Mouse (Mus musculus) left cerebral cortex, postnatal 4 days (tissue): ENCODE data around the gene Fgf14. TPM values are rescaled to one million over a fixed set of nuclear protein-coding genes. Genes with fewer than 3 reads are reported as not detected.
"Not testable (repeated sequence)": the region's sequence is repeated elsewhere in the genome, so short reads cannot be mapped to it uniquely, and the experiment has no call there.

Experiments
- DNase-seq: peaks from one replicate; pipeline ENCODE4 v3.0.0-alpha.2; 2022
- intact Hi-C: fragments of 180-260 bp; cut with DNase I; formaldehyde crosslinking; loops from one replicate; pipeline ENCODE4 v1.15.1; 2025
- total RNA-seq, 2 experiments: library from RNA; stranded (reverse); gene quantifications; 2 replicates each; pipeline ENCODE4 v1.2.3; 2021

Gene Fgf14
- total RNA-seq, 2 experiments from 2014 or later = 42.0 to 44.2 TPM

DNA sequence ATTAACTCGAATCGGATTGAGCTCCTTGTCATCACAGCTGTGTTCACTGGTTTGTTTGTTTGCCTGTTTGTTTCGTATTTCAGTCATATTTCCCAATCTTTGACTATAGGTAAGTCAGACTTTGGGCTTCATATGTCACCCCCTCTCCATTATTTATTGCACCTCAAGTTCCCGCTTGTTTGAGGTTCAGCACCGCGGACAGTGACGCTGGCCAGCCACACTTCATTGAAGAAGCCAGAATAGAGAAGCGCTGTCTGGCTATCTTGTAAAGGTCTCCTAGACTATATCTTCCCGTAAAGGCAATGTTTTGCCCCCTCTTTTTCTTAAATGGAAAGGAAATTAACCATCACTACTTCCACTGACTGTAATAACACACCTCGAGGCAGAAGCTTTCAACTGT is 481.6 kb downstream of the Fgf14 start:
- no peak for DNase-seq
- intact Hi-C loops = loop anchor here (5.0 to 10.0 kb wide), 2 partner anchors 451 to 823 kb away; no protein-coding TSS in a partner anchor

DNA sequence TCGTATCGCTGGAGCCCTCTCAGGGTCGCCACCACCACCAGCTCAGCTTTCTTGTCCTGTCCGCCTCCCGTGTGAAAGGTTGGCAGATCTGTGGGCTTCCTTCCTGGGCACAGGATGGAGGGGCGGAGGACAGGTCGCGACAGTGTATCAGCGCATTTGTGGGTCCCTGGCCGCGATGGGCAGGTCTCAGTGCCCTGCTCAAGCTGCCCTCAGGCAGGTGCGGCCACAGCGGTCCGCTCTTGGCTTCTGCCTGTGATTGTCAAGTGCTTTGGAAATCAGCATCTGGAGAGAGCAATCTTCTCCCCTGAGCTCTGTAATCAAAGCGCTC is 484.1 kb downstream of the Fgf14 start:
- no peak for DNase-seq
- intact Hi-C loops = loop anchor here (10.0 kb wide), 1 partner anchor 448 kb away; no protein-coding TSS in a partner anchor

- DNase-seq = peak; percentile 69
- intact Hi-C loops = loop anchor here (10.0 kb wide), 1 partner anchor 447 kb away; no protein-coding TSS in a partner anchor
Measured at GRCm38 (mm10) chr14:124191913-124192814, 484.8 kb downstream of the Fgf14 start.

- intact Hi-C loops = no loop called here
- DNase-seq = no peak
Measured at GRCm38 (mm10) chr14:124180265-124180664, 496.7 kb downstream of the Fgf14 start.

GRCm38 (mm10) chr14:124174111-124174510 is 502.8 kb downstream of the Fgf14 start:
- DNase-seq = no peak
- intact Hi-C loops = no loop called here

DNA sequence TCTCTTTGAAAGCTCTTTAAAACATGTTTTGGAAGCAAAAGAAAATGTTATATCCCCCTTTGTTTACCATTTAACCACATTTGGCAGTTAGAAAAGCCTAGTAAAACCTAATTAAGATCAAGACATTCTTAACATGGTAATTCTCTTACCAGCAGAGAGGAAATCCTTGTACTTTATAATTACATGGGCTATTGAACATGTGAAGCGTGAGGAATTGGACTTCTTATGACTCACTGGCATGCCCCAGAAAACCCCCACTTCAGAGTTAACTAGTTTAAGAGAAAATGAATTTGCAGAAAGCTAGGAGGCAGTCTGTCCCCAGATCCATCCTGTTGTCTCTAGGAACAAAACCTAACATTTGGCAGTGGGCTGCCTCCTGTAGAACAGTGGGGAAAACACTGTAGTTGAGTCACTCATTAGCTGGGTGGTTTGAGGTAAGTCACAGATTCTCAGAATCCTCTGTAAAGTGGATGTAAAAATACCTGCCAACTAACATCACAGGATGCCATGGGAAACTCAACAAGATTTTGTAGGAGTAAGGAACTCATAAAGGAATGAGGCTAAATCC is 513.2 kb downstream of the Fgf14 start:
- DNase-seq = no peak
- intact Hi-C loops = no loop called here

GRCm38 (mm10) chr14:124147378-124147777 is 529.5 kb downstream of the Fgf14 start:
- DNase-seq = no peak
- intact Hi-C loops = no loop called here

- intact Hi-C loops = no loop called here
Measured at GRCm38 (mm10) chr14:124107205-124107873, 569.6 kb downstream of the Fgf14 start.

GRCm38 (mm10) chr14:124083126-124083525 is 593.8 kb downstream of the Fgf14 start:
- intact Hi-C loops = no loop called here
- DNase-seq = no peak

More at GRCm38 (mm10) chr14:124107205-124107873, 569.6 kb downstream of the Fgf14 start:
- DNase-seq = no peak

GRCm38 (mm10) chr14:124044016-124044415 is 632.9 kb downstream of the Fgf14 start:
- DNase-seq = peak; percentile 10
- intact Hi-C loops = no loop called here

DNA sequence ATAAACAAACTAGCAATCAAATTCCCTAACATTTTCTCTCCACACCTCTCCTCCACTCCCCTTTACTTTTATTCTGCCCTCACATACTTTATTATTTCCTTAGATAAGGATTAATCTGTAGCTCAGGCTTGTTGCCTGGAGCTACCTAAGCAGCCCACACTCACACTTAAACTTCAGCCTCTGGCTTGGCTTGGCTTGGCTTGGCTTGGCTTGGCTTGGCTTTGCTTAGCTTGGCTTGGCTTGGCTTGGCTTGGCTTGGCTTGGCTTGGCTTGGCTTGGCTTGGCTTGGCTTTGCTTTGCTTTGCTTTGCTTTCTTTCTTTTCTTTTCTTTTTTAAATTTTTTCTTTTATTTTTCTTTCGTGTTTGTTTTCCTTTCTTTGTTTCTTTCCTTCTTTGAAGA is 636.3 kb downstream of the Fgf14 start:
- intact Hi-C loops = no loop called here
- DNase-seq = peak; percentile 10

DNA sequence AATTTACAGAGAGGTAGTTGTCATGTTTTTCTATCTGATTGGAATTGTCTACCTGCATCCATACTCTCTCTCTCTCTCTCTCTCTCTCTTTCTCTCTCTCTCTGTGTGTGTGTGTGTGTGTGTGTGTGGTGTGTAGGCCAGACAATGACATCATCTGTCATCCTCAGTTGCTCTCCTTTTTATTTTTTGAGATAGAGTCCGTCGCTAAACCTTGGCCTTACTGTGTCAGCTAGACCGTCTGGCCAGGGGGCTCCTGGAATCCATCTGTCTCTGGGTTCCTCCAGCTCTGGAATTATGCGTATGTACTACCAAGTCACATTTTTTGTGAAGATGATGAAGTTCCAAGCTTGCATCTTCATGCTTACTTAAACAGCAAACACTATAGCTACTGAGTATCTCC is 639.5 kb downstream of the Fgf14 start:
- intact Hi-C loops = no loop called here
- no peak for DNase-seq

- intact Hi-C loops = no loop called here
Measured at GRCm38 (mm10) chr14:124036575-124037205, 640.2 kb downstream of the Fgf14 start.

GRCm38 (mm10) chr14:124033302-124033701 is 643.6 kb downstream of the Fgf14 start:
- intact Hi-C loops, DNase-seq: not testable (repeated sequence)

More at GRCm38 (mm10) chr14:124036575-124037205, 640.2 kb downstream of the Fgf14 start:
- DNase-seq = no peak

DNA sequence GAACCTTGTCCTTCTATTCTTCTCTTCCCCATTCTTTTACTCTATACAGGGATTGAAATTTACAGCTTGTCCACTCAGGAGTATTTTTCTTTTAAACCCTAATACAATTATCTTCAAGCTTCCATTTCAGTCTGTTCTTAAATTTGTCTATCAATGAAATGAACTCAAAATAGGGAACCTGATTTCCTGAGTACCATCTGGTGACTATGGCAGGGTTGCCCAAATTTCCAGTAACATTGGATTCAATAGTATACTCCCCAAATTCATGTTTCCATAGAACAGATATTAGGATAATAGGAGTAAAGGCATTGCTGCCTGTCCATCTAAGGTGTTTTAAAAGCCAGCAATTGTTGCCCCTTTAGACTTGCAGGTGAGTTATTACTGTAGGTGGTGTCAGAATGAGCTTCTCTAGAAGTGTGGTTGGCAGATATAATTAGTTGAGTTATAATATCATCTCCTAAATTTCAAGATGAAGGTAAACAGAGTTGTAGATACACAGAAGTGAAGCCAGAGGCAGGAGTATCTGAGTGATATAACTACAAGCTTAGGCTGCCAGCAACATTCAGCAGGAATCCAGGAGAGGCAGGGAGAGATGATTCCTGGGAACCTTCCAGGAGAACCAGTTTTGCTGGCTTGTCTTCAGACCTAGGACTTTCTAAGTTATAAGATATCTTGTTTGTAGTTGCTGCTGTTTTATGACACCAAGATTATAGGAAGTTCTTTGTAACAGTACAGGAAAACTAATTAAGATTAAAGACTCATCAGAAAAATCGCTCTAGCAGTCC is 648.8 kb downstream of the Fgf14 start:
- no peak for DNase-seq

GRCm38 (mm10) chr14:123990591-123991195 is 686.2 kb downstream of the Fgf14 start:
- no peak for DNase-seq
- intact Hi-C loops = no loop called here

More for the DNA sequence above, 648.8 kb downstream of the Fgf14 start:
- intact Hi-C loops = no loop called here

GRCm38 (mm10) chr14:123967996-123968395 is 708.9 kb downstream of the Fgf14 start:
- DNase-seq = no peak
- intact Hi-C loops = no loop called here

DNA sequence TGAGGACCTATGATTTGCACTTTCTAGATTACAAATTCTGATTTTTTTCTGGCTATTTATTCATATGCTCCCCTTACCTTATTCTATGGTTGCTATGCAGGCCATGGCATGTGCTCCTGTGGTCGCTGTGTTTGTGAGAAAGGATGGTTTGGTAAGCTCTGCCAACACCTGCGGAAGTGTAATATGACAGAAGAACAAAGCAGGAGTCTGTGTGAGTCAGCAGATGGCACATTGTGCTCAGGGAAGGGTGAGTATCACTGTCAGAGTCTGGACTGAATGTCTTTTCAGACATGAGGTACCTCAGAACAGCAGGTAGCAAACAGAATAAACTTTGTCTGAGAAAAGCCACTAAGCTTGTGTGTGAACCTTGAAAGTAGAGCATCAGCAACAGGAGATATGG is 710.4 kb downstream of the Fgf14 start:
- peak; percentile 8 for DNase-seq
- intact Hi-C loops = no loop called here
